Mouse (Mus musculus) testis, adult 2 months (tissue): ENCODE measurements around the gene Calm3.
A peak's percentile ranks its signal among the peaks of the same experiment; 100 is the strongest.

ENCODE experiments used
- CTCF ChIP-seq: fragments of 200-500 bp; IDR thresholded peaks from 2 replicates; pipeline ENCODE4 v1.5.1; 2012; ENCODE audit warnings: low read depth, mild to moderate bottlenecking, inconsistent platforms, low read length, moderate library complexity; ENCODE audit not compliant: control insufficient read depth, insufficient read depth, insufficient replicate concordance
- POLR2A ChIP-seq: fragments of 200-500 bp; IDR thresholded peaks from 2 replicates; pipeline ENCODE4 v1.6.1; 2012; ENCODE audit warnings: low read depth, mild to moderate bottlenecking, inconsistent platforms, low read length, moderate library complexity; ENCODE audit not compliant: control insufficient read depth

- TF ChIP-seq CTCF, result peak; percentile 91; the same call in 1 of the 2 replicates
- peak; percentile 45; the same call in 1 of the 2 replicates for TF ChIP-seq POLR2A
Measured at GRCm38 (mm10) chr7:16874190-16874589, 49.7 kb downstream of the Calm3 start.
